Mouse (Mus musculus) spleen, embryonic (tissue): ENCODE measurements around the gene Asb7.

ENCODE experiments used
- CTCF ChIA-PET: fragments of 350-600 bp; sonication (Branson Sonifier 250); formaldehyde crosslinking; loops from one replicate; lab custom pipeline; 2022; lab: Charles Lee

Gene Asb7

DNA sequence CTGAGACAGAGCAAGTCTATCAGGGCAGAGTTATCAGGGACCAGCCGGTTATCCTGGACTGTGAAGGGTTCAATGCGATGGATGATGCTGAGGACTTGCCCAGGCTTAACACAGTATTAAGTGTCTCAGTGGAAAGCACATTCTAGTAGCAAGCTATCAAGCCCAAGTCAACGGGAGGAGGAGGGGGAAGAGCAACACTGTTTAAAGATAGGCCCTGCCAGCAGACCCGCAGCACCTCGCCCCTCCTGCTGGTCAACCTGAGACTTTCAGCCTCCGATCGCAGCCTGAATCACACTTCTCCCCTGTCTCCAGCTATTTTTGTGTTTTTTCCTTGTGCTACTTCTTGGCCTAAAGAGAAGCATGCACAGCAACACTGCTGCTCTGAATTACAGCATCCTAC lies 29.1 kb downstream of the Asb7 start:
- CTCF ChIA-PET = no interaction called here

DNA sequence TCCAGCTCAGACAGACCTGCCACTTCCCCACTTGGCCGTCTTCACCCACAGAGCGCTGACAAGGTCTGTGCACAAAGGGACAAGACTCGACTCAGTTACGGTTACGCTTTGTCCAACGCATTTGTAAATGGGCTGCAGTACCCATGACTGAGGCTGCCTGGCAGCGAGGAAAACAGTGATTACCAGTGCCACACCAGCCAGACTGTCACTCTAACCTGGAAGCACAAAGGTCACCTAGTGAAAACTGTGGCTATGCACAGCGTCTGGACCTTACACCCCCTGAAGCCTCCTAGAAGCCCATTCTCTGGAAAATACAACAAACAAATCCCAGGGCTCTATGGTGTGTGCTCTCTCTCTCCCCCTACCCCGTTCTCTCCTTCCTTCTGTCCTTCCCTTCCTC lies 33.9 kb downstream of the Asb7 start:
- CTCF ChIA-PET = interaction anchor here (0.6 kb wide), 1 partner anchor 1105 kb away, joined by 6 read pairs; no protein-coding TSS in a partner anchor

DNA sequence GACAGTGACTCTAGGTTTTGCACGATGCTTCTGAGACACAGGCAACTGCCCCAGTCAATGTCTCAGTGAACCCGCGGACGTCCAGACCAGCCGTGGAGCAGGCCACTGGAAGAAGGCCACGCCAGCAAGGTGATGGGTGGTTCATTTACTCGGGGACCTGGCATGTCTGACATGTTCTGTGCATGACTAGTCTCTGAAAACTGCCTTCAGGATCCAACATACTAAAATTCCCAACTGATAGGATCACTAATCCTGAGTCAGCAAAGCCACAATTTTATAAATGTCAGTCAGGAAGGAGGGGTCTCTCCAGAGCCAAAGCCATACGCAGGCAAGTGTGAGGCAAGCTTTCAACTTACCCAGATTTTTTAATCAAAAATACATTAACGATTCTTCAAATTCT lies 35.8 kb downstream of the Asb7 start:
- CTCF ChIA-PET = no interaction called here

DNA sequence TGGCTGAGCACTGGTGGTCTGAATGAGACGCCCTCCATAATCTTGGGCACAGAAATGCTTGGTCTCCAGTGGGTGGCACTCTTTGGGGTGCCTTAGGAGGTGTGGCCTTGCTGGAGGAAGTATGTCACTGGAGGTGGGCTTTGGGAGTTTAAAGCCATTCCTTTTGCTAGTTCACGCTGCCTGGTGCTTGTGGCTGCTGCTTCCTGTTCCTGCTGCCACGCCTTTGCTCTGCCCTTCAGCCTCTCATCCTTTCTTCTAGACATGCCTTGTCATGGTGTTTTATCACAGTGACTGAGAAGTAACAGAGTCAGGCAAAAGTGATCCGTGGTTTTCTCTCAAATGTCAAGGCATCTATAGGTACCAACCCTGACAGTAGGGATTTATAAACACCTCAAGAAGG lies 37.2 kb downstream of the Asb7 start:
- CTCF ChIA-PET = no interaction called here

DNA sequence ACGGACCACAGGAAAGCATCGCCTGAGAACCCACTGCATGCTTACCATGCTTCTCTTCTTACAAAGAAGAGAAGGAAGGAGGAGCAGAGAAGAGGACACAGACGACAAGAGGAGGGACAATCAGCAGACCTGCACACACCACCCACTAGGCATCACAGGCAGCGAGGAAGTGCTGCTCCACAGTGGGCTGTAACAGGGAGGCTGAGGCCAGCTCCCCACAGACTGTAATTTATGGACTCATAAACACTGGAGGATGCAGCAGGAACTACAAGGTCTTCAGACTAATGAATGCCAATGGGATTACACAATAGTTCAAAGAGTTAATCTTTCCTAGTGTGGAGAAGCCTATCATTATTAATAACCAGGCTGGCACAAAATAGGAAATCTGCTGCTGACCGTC lies 38.5 kb downstream of the Asb7 start:
- CTCF ChIA-PET = no interaction called here

DNA sequence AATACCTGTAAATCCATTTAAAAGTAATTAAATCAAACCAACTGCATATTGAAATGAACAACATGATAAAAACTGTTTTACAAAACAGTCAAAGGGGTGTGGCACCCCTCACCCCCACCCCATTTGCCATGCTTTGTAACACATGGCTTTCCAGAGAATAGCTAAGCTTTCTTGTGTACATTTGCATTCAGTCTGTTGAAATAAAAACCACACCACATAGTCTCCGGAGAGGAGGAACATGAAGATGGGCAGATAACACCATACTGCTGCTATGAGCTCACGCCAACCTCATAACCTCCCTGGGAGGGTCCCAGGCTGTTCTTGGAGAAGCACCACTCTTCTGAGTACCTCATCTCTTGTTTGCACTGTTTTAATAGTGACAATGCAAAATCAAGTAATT lies 40.2 kb downstream of the Asb7 start:
- CTCF ChIA-PET = no interaction called here

DNA sequence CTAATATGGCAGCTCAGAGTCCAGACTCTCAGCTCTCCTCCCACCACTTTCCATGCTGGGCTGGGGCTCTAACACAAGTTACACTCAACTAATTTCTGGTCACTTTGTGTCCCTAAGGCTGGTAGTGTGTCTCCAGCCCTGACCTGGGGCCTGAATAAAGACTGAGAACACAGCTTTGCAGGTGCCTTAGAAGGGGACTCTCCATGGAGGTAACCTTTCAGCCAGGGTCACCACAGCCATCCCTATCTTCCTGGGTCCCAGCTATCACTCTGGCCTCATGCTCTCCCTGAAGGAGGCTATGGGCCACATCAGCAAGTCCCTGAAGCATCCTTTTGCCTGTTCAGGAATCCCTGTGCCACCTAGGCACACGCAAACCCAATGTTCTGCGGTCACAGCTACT lies 43.7 kb downstream of the Asb7 start:
- CTCF ChIA-PET = no interaction called here

DNA sequence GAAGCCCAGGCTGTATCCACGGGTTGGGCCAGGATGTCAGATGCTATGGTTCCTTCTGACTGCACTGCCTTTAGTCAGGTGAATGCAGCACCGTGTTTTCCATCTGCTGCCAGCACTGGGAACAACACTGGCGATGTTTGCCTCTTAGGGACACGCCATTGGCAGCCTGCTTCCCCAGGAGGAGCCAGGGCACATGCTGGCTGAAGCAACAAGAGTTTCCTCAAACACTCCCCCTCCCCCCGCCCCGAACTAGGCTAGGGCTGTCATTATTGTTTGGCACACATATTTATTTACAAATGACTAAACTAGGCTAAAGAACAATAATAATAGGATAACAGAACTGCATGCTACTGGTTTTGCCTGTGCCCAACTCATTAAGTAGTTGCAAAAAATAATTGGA lies 56.0 kb downstream of the Asb7 start:
- CTCF ChIA-PET = no interaction called here

DNA sequence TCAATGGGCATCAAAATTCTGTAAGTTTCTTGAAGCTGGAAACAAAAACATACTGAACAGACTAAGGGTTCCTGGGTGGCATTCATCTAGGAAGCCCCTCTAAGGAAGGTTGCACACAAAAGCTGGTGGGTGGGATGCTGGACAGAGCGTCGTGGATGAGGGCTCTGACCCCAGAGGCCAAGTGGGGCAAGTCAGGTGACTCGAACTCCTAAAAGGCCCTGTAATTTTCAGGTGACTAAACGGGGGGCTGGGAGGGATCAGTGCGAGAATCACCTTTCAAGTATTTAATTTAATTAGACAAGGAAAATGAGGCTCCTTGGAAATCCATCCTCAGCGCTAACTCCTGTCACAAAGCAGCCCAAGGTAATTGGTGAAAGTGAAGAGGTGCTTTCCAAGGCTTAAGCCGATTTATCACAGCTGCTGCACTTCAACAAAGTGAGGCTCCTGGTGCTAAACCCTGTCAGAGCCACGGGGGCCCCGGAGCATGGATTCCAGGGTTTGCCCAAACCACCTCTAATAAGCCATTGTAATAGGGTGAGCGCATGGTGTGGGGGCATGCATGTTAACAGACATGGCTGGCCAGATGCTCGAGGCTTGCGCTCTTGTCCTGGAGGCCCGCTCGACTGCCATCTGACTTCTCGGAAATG lies 59.1 kb downstream of the Asb7 start:
- CTCF ChIA-PET = no interaction called here

DNA sequence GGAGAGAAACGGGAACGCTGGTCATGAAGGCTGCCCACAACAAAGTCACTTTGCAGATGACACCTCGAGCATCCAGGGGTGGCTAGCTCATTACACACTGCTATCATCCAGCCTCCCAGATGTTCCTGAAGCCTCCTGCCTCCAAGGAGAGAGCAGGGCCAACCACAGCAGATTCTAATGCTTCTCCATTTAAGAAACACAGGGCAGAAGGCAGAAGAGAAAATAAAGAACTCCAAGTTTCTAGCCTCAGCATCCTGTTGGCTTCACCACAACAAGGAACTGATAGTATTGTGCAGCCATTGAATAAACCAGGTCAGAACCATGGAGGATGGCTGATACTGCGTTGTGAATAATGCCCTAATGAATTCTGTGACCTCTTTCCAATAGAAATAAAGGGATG lies 60.0 kb downstream of the Asb7 start:
- CTCF ChIA-PET = no interaction called here

DNA sequence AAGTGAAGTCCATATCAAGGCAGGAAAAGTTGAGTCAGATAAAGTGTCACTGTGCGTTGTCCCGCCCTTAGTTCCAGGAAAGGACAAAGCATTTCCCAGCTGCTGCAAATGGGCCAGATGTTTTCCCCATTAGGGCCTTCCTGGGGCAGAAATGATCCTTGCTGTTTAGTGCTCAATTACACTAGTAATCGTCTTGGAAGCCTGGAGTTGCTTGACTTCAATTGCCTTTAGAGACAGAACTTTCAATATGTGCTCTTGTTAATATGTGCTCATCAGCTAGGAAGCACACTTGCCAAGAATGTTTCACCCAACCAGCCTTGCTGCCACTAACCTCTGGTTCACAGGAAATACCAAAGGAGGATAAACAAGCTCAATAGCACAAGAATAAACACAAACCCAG lies 66.0 kb downstream of the Asb7 start:
- CTCF ChIA-PET = interaction anchor here (0.6 kb wide), 1 partner anchor 67 kb away, joined by 7 read pairs; no protein-coding TSS in a partner anchor

DNA sequence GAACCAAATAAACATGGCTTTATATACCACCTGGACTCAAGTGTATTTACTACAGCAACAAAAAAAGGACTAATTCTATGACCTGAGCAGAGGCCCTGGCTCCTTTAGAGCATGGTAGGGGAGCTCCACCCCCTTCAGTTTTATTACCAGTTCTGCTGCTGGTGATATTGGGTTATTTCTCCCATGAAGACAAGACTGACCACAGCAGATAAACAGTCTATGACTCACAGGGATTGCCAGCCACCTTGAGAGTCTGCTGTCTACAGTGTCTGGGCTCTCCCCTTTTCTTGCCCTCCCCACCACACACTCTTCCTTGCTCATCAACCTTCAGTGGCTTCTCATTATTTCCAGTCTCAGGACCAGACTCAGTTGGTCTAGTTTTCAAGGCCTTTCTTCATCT lies 87.5 kb downstream of the Asb7 start:
- CTCF ChIA-PET = interaction anchor here (0.7 kb wide), 1 partner anchor 962 kb away, joined by 3 read pairs; no protein-coding TSS in a partner anchor

DNA sequence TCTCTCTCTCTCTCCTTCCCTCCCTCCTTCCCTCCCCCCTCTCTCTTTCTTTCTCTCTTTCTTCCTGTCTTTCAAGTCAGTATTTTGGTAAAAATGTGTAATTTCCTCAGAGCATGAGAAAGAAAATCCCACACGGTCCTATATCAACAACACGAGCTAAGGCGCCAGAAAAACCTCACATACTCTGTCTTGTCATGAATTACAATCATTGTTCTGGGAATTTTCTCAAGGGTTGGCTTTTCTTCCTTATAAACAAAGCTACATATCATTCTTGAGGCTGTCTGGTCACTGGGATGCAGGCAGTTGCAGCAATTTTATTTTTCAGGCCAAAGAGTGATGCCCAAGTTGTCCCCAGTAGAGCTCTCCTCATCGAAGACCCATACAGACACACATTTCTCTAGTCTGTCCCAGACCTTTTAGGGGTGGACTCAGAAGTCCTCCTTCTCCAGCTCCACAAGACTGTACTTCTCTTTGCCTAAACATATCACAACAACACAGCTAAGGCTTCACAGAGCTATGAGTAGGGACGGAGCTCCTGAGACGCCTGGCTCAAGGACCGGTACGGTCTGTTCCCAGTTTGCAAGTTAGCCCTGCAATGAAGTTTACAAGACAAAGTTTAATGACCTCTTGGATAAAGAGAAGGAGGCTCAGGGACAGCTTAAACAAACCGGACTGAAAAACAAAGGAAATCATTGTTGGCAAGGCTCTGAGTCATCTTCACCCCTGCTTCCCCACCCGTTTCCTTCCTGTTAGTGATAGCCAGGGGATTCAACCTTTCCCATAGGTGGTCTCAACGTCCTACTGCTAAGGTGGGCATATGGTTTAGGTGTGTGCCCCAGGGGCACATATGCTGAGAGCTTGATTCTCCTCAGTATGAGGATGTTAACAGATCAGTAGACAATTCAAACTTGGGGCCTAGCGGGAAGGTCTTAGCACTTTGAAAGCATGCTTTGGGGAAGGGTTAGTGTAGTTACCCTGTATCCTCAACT lies 88.5 kb downstream of the Asb7 start:
- CTCF ChIA-PET = interaction anchor here (0.7 kb wide), 1 partner anchor 963 kb away, joined by 3 read pairs; no protein-coding TSS in a partner anchor

DNA sequence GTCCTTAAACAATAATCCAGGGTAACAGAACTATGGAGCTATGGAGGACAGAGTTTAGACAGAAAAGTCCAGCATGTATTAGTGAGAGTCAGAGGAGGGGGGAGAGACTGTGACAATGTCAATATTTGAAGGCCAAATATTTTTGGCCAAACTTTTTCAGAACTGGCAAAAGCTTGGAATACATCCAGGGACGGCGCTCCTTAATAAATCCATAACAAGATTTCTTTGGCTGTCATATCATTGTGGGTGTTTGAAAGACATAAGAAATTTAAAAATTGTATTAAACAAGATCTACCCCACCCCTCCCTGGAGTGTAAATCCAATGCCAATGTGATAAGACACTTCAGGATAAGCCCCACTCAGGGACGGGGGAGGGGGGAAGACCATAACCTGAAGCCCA lies 89.3 kb downstream of the Asb7 start:
- CTCF ChIA-PET = no interaction called here

DNA sequence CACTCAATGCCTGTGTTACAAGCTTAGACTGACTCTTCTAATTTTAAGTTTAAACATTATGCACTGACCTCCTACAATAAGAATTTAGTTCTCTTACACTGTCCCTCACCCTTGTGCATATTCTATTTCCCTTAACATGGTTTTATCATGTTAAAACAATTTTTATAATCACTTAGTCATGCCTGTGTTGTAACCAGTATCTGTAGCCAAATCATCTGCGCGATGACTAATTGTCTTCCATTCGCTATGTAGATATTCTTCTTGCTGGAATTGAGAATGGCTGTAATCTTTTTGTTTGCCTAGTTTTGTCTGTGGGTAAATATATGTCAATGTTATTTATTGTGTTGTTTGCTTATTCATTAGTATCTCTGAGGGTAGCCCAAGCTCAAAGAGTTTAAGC lies 91.5 kb downstream of the Asb7 start:
- CTCF ChIA-PET = no interaction called here
